Mouse (Mus musculus): ENCODE measurements around the gene Tmem262. TPM values are rescaled to one million over a fixed set of nuclear protein-coding genes. Genes with fewer than 3 reads are reported as not detected.

The Tmem262 gene
- polyA plus RNA-seq, 1 experiment from 2014 or later = not detected

GRCm38 (mm10) chr19:6104476-6104875 is 24.6 kb downstream of the Tmem262 start:
- Histone ChIP-seq H3K4me1 (replicated peaks) (peaks cover 53% of the 10 kb centered on the region), H3K27ac (replicated peaks) (no peak overlapping the region), H3K9me3 (replicated peaks) (no peaks in the 10 kb centered on the region), H3K4me2 (no peak overlapping the region), H3K27me3 (no peaks in the 10 kb centered on the region), H3K36me3 (replicated peaks) (no peaks in the 10 kb centered on the region), H3K4me3 (replicated peaks) (no peak overlapping the region), H3K9ac (peak overlapping the region; percentile 15; the same call in 1 of the 2 replicates)
- WGBS (ENCODE audit: insufficient replicate concordance) = 33% methylated on average over 4 of the region's 4 CpGs
- no peak for ATAC-seq (ENCODE audit: insufficient read depth)

- H3K27me3 ChIP-seq = no peaks in the 10 kb centered on the region
- H3K9ac ChIP-seq = 0 out of 2 replicates have a peak within 1 kb of the TSS, but pooled peaks have one; percentile 15
- ATAC-seq (ENCODE audit: insufficient read depth) = no peak
- peaks cover 50% of the 10 kb centered on the region for H3K4me1 ChIP-seq (replicated peaks)
- peak within 1 kb of the TSS; percentile 18 for H3K4me2 ChIP-seq
- H3K36me3 ChIP-seq (replicated peaks) = no peaks in the 10 kb centered on the region
- no peak within 1 kb of the TSS for H3K27ac ChIP-seq (replicated peaks)
- no peak within 1 kb of the TSS for H3K4me3 ChIP-seq (replicated peaks)
- H3K9me3 ChIP-seq (replicated peaks) = no peaks in the 10 kb centered on the region
- 83% methylated on average over 7 of the region's 7 CpGs for WGBS (ENCODE audit: insufficient replicate concordance)
Measured at GRCm38 (mm10) chr19:6105586-6105985, 25.8 kb downstream of the Tmem262 start, which contains the start of gene Naaladl1. Gene Naaladl1, plus strand, starts transcription at chr19:6105782.

DNA sequence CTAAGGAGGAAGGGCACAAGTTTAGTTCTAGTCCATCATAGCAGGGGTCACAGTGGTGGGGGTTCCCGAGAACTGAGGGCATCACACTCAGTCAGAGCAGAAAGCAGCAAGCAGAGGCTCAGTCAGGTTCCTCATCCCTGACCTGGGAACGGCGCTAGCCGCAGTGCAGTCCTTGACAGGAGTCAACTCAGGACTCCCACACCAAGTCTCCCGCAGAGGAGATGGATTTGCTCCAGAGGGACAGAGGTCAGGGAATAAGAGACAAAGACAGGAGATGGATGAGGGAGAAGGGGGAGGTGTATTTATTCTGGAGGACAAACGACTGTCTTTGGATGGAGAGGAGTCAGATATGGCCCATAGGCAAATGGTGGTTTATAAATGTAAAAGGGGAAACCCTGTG is 33.3 kb downstream of the Tmem262 start:
- no peak overlapping the region for H3K4me3 ChIP-seq (replicated peaks)
- H3K4me2 ChIP-seq = no peak overlapping the region
- H3K9ac ChIP-seq = no peak overlapping the region
- H3K9me3 ChIP-seq (replicated peaks) = no peaks in the 10 kb centered on the region
- H3K36me3 ChIP-seq (replicated peaks) = peaks cover 35% of the 10 kb centered on the region
- no peaks in the 10 kb centered on the region for H3K27me3 ChIP-seq
- H3K4me1 ChIP-seq (replicated peaks) = peaks cover 18% of the 10 kb centered on the region
- WGBS (ENCODE audit: insufficient replicate concordance) = 64% methylated on average over 6 of the region's 6 CpGs
- no peak for ATAC-seq (ENCODE audit: insufficient read depth)
- H3K27ac ChIP-seq (replicated peaks) = no peak overlapping the region

DNA sequence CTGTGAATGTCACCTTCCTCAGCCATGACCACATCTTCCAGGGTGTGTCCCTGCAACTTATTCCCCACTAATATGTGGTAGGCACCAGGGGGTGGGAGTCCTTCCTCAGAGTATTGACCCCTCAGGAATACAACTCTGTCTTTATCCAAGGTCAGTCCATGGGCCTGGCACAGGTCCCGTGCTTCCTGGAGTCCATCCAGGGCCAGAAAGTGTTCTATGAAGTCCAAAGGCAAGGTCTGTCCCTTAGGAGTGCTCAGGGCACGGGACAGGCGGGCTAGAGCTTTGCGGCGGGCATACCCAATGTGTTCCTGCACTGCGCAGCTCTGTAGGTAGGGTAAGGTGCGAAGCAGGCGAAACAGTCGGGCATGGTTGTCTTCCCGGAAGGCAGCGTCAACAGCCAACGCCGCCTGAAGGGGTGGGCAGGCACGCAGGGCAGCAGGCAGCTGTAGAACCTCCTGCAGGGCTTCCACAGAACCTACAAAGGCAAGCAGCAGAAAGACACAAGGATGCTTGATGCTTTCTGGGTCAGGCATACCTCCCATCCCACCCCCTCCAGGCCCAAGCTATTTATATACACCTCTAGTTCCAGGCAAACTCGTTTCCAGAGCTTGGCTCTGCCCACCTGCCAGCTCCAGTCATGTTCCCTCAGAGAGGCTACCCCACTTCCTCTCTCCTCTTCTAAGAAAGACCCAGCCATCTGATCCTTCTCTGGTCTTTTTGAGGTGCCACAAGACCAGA is 36.4 kb downstream of the Tmem262 start:
- peak overlapping the region; percentile 80; the same call in 1 of the 2 replicates for H3K4me3 ChIP-seq (replicated peaks)
- ATAC-seq (ENCODE audit: insufficient read depth) = no peak
- no peaks in the 10 kb centered on the region for H3K27me3 ChIP-seq
- peaks cover 58% of the 10 kb centered on the region for H3K36me3 ChIP-seq (replicated peaks)
- 0 out of 2 replicates have a peak overlapping the region, but pooled peaks have one; percentile 6 for H3K27ac ChIP-seq (replicated peaks)
- H3K9me3 ChIP-seq (replicated peaks) = no peaks in the 10 kb centered on the region
- no peak overlapping the region; the same call in 1 of the 2 replicates for H3K9ac ChIP-seq
- H3K4me2 ChIP-seq = peak overlapping the region; percentile 94
- 84% methylated on average over 15 of the region's 15 CpGs for WGBS (ENCODE audit: insufficient replicate concordance)
- H3K4me1 ChIP-seq (replicated peaks) = peaks cover 34% of the 10 kb centered on the region

DNA sequence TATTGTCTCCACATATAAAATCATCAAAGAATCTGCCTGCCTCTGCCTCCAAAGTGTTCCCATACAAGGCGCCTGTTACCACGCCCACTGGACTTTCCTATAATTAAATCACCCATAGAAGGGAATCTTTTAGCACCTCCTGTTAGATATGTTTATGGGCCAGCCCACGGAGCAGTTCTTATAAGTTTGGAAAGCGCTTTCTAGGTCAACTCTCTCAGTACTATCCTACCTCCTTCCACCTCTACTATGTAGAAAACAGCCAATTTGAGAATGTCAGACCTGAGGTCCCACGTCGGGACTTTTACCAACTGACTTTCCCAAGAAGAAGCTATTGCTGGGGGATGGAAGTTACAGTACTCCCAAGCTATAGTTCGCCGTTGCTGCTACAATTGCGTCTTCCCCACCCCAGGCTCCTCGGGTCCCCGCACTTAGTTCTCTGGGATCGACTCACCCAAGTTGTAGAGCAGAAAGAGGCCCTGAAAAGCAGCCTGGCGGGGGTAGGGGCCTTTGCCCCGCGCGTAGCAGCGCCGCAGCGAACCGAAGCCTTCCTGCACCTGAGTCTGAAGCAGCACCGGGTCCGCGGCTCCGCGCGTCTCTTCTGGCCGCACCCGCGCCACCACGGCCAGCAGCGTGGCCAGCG is 37.6 kb downstream of the Tmem262 start:
- no peaks in the 10 kb centered on the region for H3K27me3 ChIP-seq
- H3K27ac ChIP-seq (replicated peaks) = peak overlapping the region; percentile 97
- peaks cover 70% of the 10 kb centered on the region for H3K36me3 ChIP-seq (replicated peaks)
- no peaks in the 10 kb centered on the region for H3K9me3 ChIP-seq (replicated peaks)
- H3K9ac ChIP-seq = peak overlapping the region; percentile 86
- peak overlapping the region; percentile 94 for H3K4me2 ChIP-seq
- 2% methylated on average over 32 of the region's 32 CpGs for WGBS (ENCODE audit: insufficient replicate concordance)
- H3K4me1 ChIP-seq (replicated peaks) = peaks cover 39% of the 10 kb centered on the region
- peak overlapping the region; percentile 80 for H3K4me3 ChIP-seq (replicated peaks)
- no peak for ATAC-seq (ENCODE audit: insufficient read depth)

DNA sequence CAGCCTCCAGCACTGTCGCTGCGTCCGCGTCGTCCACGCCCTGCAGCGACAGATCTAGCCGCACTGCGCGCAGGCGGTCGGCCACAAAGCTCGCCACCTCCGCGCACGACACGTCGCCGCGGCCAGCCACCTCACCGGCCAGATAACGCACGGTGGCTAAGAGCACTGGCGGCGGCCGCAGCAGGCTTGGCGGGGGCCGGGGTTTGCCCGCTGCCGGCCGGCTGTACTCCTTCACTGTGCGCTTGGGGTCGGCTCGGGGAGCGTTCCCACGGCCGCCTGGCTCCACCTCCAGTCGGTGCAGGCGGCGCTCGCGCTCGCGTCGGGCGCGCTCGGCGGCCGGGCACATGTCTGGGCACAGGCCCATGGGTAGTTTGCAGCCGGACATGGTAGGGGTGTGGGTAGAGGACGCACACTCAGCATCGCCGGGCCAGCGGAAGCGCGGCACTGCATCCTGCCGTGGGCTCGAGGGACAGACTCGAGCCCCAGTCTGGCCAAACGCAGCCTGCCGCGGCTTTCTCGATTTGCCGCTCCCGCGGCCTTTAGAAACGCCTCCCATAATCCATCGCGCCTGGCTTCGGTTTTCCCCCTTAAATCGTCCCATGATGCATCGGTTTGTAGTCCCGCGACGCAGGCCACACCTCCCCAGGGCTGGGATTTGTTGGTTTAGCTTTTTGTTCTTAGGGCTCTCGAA is 38.3 kb downstream of the Tmem262 start, which contains the start of gene Sac3d1:
TSS of gene Sac3d1 (minus strand) at position 665 of the 691 bp plus-strand sequence.
- WGBS (ENCODE audit: insufficient replicate concordance) = under 1% methylated on average over 77 of the region's 77 CpGs
- H3K27ac ChIP-seq (replicated peaks) = peak within 1 kb of the TSS; percentile 97

DNA sequence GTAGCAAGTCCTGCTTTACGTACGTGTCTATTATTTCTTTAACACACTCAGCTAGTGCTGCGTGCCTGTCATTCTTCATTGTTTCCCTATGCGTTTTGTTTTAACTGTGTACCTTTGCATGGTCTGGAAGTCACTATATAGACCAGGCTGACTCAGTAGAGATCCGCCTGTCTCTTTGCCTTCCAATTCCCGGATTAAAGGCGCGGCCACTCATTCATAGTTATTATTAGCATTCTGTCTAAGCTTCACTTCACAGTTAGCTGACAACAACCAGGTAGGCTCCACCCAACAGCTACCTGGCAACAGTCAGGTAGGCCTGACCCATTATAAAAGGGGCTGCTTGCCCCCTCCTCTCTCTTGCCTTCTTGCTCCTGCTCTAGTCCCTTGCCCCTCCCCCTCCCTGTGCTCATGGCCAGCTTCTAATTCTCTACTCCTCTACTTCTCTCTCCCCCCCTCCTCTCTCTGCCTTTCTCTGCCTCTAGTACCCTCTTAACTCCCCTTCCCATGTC is 38.9 kb downstream of the Tmem262 start:
- H3K9me3 ChIP-seq (replicated peaks) = no peaks in the 10 kb centered on the region
- ATAC-seq (ENCODE audit: insufficient read depth) = no peak
- peak overlapping the region; percentile 94 for H3K4me2 ChIP-seq
- peaks cover 45% of the 10 kb centered on the region for H3K4me1 ChIP-seq (replicated peaks)
- H3K36me3 ChIP-seq (replicated peaks) = peaks cover 78% of the 10 kb centered on the region
- 3% methylated on average over 8 of the region's 8 CpGs for WGBS (ENCODE audit: insufficient replicate concordance)
- no peaks in the 10 kb centered on the region for H3K27me3 ChIP-seq
- H3K4me3 ChIP-seq (replicated peaks) = peak overlapping the region; percentile 80
- H3K9ac ChIP-seq = peak overlapping the region; percentile 86; the same call in 1 of the 2 replicates
- H3K27ac ChIP-seq (replicated peaks) = peak overlapping the region; percentile 97

More for the DNA sequence above, 38.3 kb downstream of the Tmem262 start, which contains the start of gene Sac3d1:
- Histone ChIP-seq H3K4me2 (peak within 1 kb of the TSS; percentile 94), H3K9me3 (replicated peaks) (no peaks in the 10 kb centered on the region), H3K4me1 (replicated peaks) (peaks cover 43% of the 10 kb centered on the region), H3K36me3 (replicated peaks) (peaks cover 75% of the 10 kb centered on the region), H3K9ac (peak within 1 kb of the TSS; percentile 86), H3K27me3 (no peaks in the 10 kb centered on the region), H3K4me3 (replicated peaks) (peak within 1 kb of the TSS; percentile 80)
- ATAC-seq (ENCODE audit: insufficient read depth) = peak; percentile 81

DNA sequence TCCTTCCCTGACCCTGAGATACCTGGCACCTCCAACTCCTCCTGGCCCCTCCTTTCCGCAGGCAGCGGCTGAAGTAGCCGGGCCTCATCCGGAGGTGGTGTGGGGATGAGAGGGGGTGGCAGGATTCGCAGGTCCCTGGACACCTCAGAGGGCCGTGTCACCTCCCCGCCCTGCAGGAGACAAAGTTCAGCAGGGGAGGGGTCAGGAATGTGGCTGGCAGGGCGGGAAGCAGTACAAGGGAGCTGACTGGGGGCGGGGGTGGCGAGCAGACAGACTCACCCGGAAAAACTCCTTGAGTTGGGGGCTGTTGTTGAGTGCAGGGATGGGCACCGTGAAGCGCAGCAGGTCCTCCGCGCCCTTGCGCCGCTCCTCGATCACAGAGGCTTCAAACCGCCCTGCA is 41.9 kb downstream of the Tmem262 start:
- Histone ChIP-seq H3K27ac (replicated peaks) (peak overlapping the region; percentile 65), H3K4me2 (peak overlapping the region; percentile 48), H3K9me3 (replicated peaks) (no peaks in the 10 kb centered on the region), H3K36me3 (replicated peaks) (peaks cover 54% of the 10 kb centered on the region), H3K4me3 (replicated peaks) (peak overlapping the region; percentile 26), H3K9ac (0 out of 2 replicates have a peak overlapping the region, but pooled peaks have one; percentile 15), H3K4me1 (replicated peaks) (peaks cover 53% of the 10 kb centered on the region), H3K27me3 (no peaks in the 10 kb centered on the region)
- 0 out of 2 replicates have a peak, but pooled peaks have one; percentile 11 for ATAC-seq (ENCODE audit: insufficient read depth)
- 66% methylated on average over 19 of the region's 19 CpGs for WGBS (ENCODE audit: insufficient replicate concordance)

DNA sequence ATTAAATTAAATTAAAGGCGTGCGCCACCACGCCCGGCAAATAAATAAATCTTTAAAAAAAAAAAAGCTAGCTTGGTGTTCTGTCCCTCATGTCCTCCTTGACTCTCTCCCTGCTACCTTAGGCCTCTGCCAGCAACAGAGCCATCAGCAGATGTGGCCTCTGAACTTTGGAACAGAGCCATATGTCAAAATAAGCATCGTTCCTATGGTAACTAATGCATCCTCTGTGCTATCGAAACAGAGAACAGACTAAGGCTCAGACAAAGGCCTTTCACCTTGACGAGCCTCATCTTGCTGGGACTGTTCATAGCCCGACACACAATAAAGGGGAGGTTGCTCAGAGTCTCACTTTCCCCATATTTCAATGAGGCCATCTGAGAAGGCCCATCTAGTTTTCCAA is 43.5 kb downstream of the Tmem262 start:
- ATAC-seq (ENCODE audit: insufficient read depth) = no peak
- no peak overlapping the region for H3K4me2 ChIP-seq
- H3K4me1 ChIP-seq (replicated peaks) = peaks cover 56% of the 10 kb centered on the region
- peaks cover 51% of the 10 kb centered on the region for H3K36me3 ChIP-seq (replicated peaks)
- no peaks in the 10 kb centered on the region for H3K27me3 ChIP-seq
- no peak overlapping the region for H3K4me3 ChIP-seq (replicated peaks)
- no peaks in the 10 kb centered on the region for H3K9me3 ChIP-seq (replicated peaks)
- no peak overlapping the region for H3K9ac ChIP-seq
- 81% methylated on average over 8 of the region's 8 CpGs for WGBS (ENCODE audit: insufficient replicate concordance)
- H3K27ac ChIP-seq (replicated peaks) = no peak overlapping the region

GRCm38 (mm10) chr19:6124898-6125297 is 45.1 kb downstream of the Tmem262 start:
- Histone ChIP-seq H3K9ac (no peak overlapping the region), H3K27ac (replicated peaks) (0 out of 2 replicates have a peak overlapping the region, but pooled peaks have one; percentile 29), H3K9me3 (replicated peaks) (no peaks in the 10 kb centered on the region), H3K27me3 (no peaks in the 10 kb centered on the region), H3K4me2 (no peak overlapping the region), H3K4me3 (replicated peaks) (no peak overlapping the region), H3K36me3 (replicated peaks) (peaks cover 42% of the 10 kb centered on the region), H3K4me1 (replicated peaks) (peaks cover 58% of the 10 kb centered on the region)
- 66% methylated on average over 2 of the region's 2 CpGs for WGBS (ENCODE audit: insufficient replicate concordance)
- no peak for ATAC-seq (ENCODE audit: insufficient read depth)
